Mouse (Mus musculus) mouse embryonic stem cell (cell line): ENCODE data around the gene Ace.

ENCODE experiments used
- in situ Hi-C, 2 experiments: fragments of 300-500 bp; cut with MboI; formaldehyde crosslinking; loops; 1 replicate in 1 of 2; 3 replicates in 1 of 2; pipeline ENCODE4 v1.14.3; 2019 to 2020; ENCODE audit warnings: low sequenced_read_pairs in 2 of 2, low pct_unique_long_range_greater_than_20kb in 1 of 2, mixed read lengths in 1 of 2; ENCODE audit not compliant: unreplicated experiment in 1 of 2

Ace gene

GRCm38 (mm10) chr11:105967741-105968574, at the start of gene Ace:
TSS of gene Ace (plus strand) at chr11:105967945.
- in situ Hi-C loops: no loop called here

GRCm38 (mm10) chr11:105920098-105920785, 47.5 kb upstream of the Ace start:
- in situ Hi-C loops: no loop called here

- in situ Hi-C loops: no loop called here
Observed at GRCm38 (mm10) chr11:105920836-105921235, 46.9 kb upstream of the Ace start.

GRCm38 (mm10) chr11:105921275-105921674, 46.5 kb upstream of the Ace start:
- in situ Hi-C loops: no loop called here

GRCm38 (mm10) chr11:105922769-105923663, 44.7 kb upstream of the Ace start:
- in situ Hi-C loops: no loop called here

- in situ Hi-C loops: no loop called here
Observed at GRCm38 (mm10) chr11:105927065-105928030, 40.4 kb upstream of the Ace start.

GRCm38 (mm10) chr11:105928171-105928570, 39.6 kb upstream of the Ace start:
- in situ Hi-C loops: no loop called here

GRCm38 (mm10) chr11:105931380-105931779, 36.4 kb upstream of the Ace start:
- in situ Hi-C loops: no loop called here

- in situ Hi-C loops: no loop called here
Observed at GRCm38 (mm10) chr11:105933746-105934145, 34.0 kb upstream of the Ace start.

- in situ Hi-C loops: no loop called here
Observed at GRCm38 (mm10) chr11:105934303-105934711, 33.4 kb upstream of the Ace start.

GRCm38 (mm10) chr11:105934816-105935215, 32.9 kb upstream of the Ace start:
- in situ Hi-C loops: no loop called here

- in situ Hi-C loops: no loop called here
Observed at GRCm38 (mm10) chr11:105935496-105935895, 32.2 kb upstream of the Ace start.

GRCm38 (mm10) chr11:105936200-105936599, 31.5 kb upstream of the Ace start:
- in situ Hi-C loops: no loop called here

GRCm38 (mm10) chr11:105936974-105937373, 30.8 kb upstream of the Ace start:
- in situ Hi-C loops: no loop called here

- in situ Hi-C loops: no loop called here
Observed at GRCm38 (mm10) chr11:105938771-105939170, 29.0 kb upstream of the Ace start.

- in situ Hi-C loops: no loop called here
Observed at GRCm38 (mm10) chr11:105941973-105942372, 25.8 kb upstream of the Ace start.

GRCm38 (mm10) chr11:105943133-105944102, 24.3 kb upstream of the Ace start:
- in situ Hi-C loops: no loop called here
